Mouse (Mus musculus) layer of hippocampus, adult 11-12 months (tissue): Measurements from ENCODE around the gene Mmp25.
"Not testable (repeated sequence)": the region's sequence is repeated elsewhere in the genome, so short reads cannot be mapped to it uniquely, and the experiment has no call there.

Experiments
- DNase-seq: peaks from one replicate; pipeline ENCODE4 v3.0.0; 2022; ENCODE audit warnings: low spot score

The Mmp25 gene

DNA sequence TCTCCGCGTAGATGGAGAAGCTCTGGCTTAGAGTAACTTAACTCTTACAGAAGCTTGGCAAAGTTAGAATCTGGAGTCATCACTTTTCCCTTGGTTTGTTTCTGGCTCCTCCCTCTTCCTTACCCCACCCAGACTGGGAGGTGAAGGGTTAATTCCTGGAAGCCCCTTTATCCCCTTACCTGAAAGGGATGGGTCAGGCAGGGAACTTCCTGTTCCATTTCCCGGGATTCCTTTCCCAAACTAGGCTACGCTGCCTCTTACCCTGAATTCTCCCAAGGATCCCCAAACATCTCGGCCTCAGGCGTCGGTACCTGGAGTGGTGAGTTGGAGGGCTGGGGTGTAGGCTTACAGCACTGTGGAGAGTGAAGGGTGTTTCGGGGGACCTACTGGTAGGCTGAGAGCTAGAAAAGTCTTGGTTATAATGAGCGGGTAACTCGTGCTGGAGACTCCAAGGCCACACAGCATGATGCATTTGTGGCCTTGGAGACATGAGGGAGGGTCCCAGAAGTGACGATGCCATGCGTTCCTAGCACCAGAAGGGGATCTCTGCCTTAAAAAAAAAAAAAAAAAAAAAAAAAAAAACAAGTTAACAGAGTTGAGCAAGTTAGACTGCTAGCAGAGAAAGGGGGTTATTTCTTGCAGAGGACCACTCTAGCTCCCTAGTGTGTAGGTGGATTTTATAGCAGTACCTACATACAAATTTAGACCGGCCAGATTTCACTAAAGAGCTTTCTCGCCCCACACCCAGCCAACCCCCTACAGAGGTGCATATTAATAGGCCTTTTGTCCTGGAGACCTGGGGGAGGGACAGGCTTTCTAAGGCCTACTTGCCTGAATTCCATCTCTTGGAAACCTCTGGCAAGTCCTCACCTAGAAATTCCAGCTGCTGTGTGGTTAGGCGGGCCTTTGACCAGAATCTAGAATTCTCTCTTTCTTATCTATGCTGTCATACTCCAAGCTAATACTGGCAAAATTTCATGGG is 44.1 kb downstream of the Mmp25 start, which contains the start of gene Zscan10:
Gene Zscan10 (plus strand): TSS at position 216 of the 982 bp plus-strand sequence.
- DNase-seq: no peak

DNA sequence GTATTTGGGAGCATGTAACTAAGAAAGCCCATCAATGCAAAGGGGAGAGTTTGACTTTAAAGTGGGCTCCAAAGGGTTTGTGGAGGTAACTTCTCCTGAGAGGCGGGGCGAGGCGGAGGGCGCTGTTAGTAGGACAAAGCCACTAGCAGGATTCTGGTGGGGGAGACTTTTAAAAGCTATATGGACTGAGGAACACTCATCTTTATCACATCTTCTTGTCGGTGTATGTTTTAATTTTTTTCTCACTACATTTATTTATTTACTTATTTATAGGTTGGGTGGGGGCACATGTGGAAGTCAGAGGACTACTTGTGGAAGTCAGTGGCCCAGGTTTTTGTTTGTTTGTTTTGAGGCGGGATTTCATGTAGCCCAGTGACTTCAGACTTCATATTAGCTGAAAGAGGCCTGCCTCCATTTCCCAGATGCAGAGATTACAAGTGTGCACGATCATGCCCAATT is 45.4 kb downstream of the Mmp25 start:
- DNase-seq: no peak

DNA sequence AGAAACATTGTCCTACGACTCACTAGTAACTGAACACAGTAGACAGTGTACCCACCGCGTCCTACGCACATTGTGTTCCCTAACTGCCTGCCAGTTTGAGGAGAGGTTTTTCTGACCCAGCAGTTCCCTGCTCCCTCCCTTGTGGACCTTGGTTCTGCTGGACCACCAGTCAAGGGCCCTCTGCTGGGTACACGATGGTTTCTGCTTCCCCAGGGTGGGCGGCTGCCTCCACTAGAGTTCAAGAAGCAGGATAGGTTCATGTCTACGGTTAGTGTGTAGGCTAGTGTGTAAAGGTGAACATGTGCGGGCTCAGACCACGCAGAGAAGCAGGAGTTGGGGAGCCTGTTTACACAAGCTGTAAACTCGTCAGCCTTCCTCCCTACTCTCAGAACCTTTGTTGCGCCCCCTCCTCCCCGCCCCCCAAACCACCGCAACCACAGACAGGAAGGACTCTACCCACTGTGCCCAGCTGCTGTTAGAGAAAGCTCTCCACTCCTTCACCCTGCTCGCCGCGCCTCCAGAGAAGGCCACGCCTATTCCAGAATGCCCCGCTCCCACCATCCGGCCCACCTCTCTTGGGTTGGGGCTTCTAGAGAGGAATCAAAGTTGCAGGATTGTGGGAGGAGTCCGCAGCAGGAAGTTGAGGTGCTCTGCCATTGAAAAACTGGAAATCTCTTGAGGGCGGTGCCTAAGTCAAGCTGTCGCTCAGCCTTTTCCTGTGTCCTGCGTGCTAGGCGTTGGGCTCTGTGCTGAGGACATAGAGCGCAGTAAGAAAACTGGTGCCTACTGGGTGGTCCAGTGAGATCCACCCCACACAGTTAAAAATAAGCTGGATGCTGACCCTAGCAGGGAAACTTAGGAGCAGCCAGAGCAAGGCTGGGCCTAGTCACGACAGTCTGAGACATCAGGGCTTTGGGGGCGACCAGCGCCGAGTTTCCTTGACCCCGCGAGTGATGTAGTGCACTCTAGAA is 46.2 kb downstream of the Mmp25 start, which contains the start of gene Zfp13:
Gene Zfp13 (minus strand): TSS at position 906 of the 971 bp plus-strand sequence.
- peak; percentile 78 for DNase-seq

DNA sequence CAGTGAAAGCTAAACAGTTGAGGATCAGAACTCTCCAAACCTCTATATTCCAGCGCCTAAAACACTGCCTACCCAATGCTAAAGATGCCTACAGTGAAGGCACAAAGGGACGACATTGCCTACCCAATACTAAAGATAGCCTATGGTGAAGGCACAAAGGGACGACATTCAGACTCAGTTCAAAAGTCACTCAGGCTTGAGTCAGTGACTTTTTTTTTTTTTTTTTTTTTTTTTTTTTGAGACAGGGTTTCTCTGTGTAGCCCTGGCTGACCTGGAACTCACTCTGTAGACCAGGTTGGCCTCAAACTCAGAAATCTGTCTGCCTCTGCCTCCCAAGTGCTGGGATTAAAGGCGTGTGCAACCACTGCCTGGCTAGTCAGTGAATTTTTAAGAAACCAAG is 49.9 kb downstream of the Mmp25 start:
- DNase-seq: not testable (repeated sequence)

DNA sequence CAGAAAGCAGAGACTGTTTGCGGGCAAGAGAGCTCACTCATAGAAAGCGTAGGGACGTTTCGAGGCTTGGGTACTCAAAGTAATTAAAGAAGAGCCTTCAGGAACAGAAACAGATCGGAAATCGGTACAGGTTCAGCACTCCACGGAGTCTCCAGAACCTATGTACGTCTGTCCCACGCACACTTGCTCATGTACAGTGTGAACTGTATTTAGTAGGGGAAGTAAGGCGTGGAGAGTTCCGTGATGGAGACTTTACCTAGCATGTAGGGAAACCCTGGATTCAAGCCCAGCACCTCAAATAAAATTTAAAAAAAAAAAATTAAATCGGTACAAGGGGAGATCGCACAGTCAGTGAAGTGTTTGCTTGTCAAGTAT is 52.2 kb downstream of the Mmp25 start:
- DNase-seq: no peak

DNA sequence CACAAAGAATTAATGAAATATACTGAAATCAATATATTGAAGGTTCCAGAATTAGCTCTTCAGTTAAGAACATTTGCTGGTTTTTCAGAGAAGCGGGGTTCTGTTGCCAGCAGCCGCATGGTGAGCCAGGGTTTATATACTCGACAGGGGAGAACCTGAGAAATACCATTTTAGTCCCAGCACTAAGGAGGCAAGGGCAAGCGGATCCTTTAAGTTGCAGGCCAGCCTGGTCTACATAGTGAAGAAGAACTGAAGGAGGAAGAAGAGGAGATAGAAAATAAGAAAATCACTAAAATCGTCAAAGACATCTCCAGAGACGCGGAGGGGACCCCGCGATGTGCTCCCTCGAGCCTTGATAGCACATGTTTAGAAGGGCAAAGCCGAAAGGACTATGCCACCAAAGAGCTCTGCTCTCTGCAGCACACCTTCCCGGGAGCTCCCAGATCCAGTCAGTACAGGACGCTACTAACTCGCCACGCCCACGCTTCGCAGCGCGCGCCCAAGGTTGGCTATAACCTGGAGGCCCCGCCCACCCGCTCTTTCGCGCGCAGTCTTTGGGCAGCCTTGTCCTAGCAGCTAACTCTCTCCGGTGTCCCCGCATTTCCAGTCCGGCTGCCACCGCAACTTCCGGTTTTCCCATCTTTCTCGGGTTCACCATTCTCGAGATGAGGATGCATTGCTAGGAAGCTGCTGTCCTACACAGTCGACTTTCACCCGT is 52.7 kb downstream of the Mmp25 start:
- DNase-seq: peak; percentile 97

DNA sequence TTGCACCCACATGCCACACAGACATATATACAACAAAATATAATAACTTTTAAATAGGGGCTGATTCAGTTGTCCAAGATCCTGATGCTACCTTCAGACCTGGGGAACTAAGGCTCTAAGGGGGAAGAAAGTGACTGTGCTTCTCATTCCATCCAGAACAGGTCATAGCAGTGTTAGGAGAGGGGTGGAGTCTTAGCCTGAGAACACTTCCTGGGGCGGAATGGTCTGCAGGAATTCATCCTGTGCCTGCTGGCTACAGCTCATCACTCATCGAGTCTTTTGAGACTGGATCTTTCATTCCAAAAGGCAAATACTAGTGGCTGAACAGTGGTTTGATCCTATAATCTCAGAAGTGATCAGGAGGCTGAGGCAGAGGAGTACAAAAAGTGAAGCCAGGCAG is 57.8 kb downstream of the Mmp25 start:
- no peak for DNase-seq

DNA sequence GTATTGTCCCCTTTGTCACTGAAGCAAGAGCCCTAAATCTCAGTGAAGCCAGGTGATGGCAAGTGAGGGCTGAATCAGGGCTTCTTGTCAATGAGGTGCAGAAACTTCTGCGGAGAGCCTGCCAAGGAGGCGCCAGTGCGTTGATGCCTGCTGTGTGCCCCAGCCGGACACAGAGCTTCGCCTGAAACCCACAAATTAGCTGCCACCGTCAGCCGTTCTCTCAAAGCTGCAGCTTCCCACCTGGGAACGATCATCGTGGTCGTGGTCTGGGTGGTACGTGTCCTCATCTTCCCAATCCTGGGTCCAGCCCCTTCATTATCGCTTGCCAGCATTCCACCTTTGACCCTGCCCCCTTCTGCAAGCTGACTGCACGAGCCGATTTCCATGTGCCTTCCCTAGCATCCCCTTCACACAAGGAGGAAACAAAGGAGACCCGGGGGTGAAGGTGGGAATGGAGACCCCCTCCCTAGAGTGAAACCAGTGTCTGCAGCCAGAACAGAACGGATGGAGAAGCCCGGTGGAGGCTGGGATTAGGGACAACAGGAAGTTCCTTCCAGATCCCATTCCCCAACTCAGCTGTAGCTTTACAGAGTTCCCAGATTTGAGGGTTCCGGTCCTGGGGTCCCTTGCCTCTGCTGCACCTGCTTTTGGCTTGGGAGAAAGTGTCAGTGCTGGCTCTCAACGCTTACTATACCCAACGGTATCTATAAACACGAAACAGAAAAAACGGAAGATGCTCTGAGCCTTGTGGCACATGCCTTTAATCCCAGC is 59.2 kb downstream of the Mmp25 start:
- DNase-seq: peak; percentile 74

DNA sequence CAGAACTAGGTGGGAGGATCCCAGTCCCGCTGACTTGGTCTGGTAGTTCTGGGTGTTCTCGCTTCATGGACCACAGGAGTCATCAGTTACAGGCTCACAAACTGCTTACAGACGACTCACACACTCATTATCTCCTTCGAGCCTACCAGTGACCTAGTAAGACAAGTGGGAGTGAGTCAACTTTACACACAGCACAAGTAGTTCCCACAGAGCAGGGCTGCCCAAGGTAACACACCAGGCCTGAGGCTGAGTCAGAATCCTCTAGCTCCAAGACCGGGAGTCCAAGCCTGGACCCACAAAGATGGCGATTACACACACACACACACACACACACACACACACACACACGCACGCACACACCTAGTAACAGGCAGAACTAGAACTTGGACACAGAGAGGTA is 60.3 kb downstream of the Mmp25 start:
- DNase-seq: no peak
